Mouse (Mus musculus): ENCODE data around the gene Gm20388.

DNA sequence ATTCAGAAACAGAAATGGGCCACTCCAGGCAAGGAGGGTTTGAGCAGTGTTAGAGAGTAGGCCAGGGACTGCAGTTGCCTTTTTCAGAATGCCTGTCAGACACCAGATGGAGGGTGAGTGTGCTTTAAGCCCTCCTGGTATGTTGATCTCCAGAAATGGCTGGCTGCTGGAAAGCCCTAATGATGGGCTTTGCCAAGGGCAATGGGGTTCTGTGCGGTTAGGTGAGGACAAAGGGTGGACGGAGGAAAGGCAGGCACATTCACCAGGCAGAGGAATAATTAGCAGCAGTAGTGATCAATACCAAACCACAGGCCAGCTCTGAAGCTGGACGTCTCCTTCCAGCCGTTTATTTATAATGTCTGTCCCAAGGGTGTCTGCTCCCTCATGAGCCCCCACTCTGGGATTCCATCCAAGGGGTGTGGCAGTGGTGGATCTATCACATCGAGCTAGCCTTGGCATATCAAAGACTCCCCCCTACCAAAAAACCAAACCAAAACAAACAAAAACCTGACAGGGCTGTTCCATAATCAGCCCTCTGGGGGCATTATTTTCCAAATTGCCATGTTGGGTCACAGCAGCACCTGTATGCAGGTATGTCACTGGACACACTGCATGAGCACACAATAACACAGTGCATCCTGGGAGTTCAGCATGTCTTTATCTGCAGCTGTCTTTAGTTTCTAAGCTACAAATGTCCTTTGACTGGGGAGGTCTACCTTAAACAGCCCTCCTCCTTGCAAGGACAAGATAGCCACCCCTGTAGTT, 4270.2 kb downstream of the Gm20388 start:
- TF ChIP-seq GATA1 (IDR thresholded peaks at IDR 0.05; ENCODE audit: low read length) = no peak
- no peak for TF ChIP-seq TAL1 (IDR thresholded peaks at IDR 0.05; ENCODE audit: low read length)

Data from erythroblast, embryonic 14.5 days (primary cell).